Mouse (Mus musculus): ENCODE data around the gene Tns4. TPM values are rescaled to one million over a fixed set of nuclear protein-coding genes. Genes with fewer than 3 reads are reported as not detected.

Gene Tns4
- total RNA-seq, 1 experiment from 2014 or later = 0.52 TPM

GRCm38 (mm10) chr11:99047120-99047519 is 42.0 kb downstream of the Tns4 start:
- peak; percentile 83 for DNase-seq

- DNase-seq = peak; percentile 73
Observed at GRCm38 (mm10) chr11:99045159-99045889, 43.8 kb downstream of the Tns4 start.

- peak; percentile 57 for DNase-seq
Observed at GRCm38 (mm10) chr11:99044306-99044705, 44.8 kb downstream of the Tns4 start.

GRCm38 (mm10) chr11:99043632-99044031 is 45.5 kb downstream of the Tns4 start:
- DNase-seq = no peak

- DNase-seq = peak; percentile 65
Observed at GRCm38 (mm10) chr11:99042834-99043431, 46.2 kb downstream of the Tns4 start.

GRCm38 (mm10) chr11:99041841-99042780 is 47.0 kb downstream of the Tns4 start:
- DNase-seq = no peak

- DNase-seq = peak; percentile 74
Observed at GRCm38 (mm10) chr11:99041051-99041729, 47.9 kb downstream of the Tns4 start, which contains the start of gene Igfbp4. Gene Igfbp4 (plus strand): TSS chr11:99041244.

GRCm38 (mm10) chr11:99040346-99040974 is 48.6 kb downstream of the Tns4 start:
- DNase-seq = peak; percentile 51

GRCm38 (mm10) chr11:99039782-99040181 is 49.3 kb downstream of the Tns4 start:
- peak; percentile 86 for DNase-seq

GRCm38 (mm10) chr11:99036254-99036653 is 52.9 kb downstream of the Tns4 start:
- no peak for DNase-seq

- DNase-seq = peak; percentile 16
Observed at GRCm38 (mm10) chr11:99035350-99035749, 53.8 kb downstream of the Tns4 start.

- DNase-seq = no peak
Observed at GRCm38 (mm10) chr11:99026899-99027440, 62.1 kb downstream of the Tns4 start.

- DNase-seq = no peak
Observed at GRCm38 (mm10) chr11:99025878-99026277, 63.2 kb downstream of the Tns4 start.

- no peak for DNase-seq
Observed at GRCm38 (mm10) chr11:99024468-99025134, 64.5 kb downstream of the Tns4 start.

GRCm38 (mm10) chr11:99023500-99024467 is 65.3 kb downstream of the Tns4 start, which contains the start of gene Top2a:
Gene Top2a (minus strand): TSS chr11:99024189.
- DNase-seq = peak; percentile 90

- no peak for DNase-seq
Observed at GRCm38 (mm10) chr11:99023094-99023493, 66.0 kb downstream of the Tns4 start.

GRCm38 (mm10) chr11:99022384-99022933 is 66.6 kb downstream of the Tns4 start:
- no peak for DNase-seq

- no peak for DNase-seq
Observed at GRCm38 (mm10) chr11:99019844-99020243, 69.3 kb downstream of the Tns4 start.

All from adrenal gland, postnatal 14 days (tissue).